Mouse (Mus musculus) left cerebral cortex, postnatal 10 days (tissue): ENCODE data around the gene Tcea3. TPM values are rescaled to one million over a fixed set of nuclear protein-coding genes. Genes with fewer than 3 reads are reported as not detected.

Experiments
- DNase-seq, 2 experiments: peaks; one replicate each; pipeline ENCODE4 v3.0.0; 2021 to 2022; ENCODE audit warnings: low spot score in 2 of 2, mixed read lengths in 1 of 2; ENCODE audit errors: extremely low spot score in 1 of 2
- intact Hi-C: fragments of 180-260 bp; cut with DNase I; formaldehyde crosslinking; loops from one replicate; pipeline ENCODE4 v1.15.1; 2025
- total RNA-seq, 2 experiments: library from RNA; stranded (reverse); gene quantifications; 2 replicates each; pipeline ENCODE4 v1.2.3; 2021

The Tcea3 gene
- total RNA-seq, 2 experiments from 2014 or later = 0.51 to 1.0 TPM

DNA sequence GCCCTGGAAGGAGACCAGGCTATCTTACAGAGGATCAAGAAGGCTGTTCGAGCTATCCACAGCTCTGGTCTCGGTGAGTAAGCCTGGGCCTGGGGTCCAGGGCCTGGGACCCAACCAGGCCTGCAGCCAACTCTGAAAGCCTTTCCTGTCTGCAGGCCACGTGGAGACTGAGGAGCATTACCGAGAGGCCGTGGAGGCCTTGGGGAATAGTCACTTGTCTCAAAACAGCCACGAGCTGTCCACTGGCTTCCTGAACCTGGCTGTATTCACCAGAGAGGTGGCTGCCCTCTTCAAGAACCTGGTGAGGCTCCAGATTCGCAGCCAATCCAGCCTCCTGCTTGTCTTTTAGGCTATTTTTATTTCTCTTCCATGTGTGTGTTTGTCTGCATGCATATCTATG is 20.1 kb upstream of the Tcea3 start:
- no peak for DNase-seq
- intact Hi-C loops = no loop called here

DNA sequence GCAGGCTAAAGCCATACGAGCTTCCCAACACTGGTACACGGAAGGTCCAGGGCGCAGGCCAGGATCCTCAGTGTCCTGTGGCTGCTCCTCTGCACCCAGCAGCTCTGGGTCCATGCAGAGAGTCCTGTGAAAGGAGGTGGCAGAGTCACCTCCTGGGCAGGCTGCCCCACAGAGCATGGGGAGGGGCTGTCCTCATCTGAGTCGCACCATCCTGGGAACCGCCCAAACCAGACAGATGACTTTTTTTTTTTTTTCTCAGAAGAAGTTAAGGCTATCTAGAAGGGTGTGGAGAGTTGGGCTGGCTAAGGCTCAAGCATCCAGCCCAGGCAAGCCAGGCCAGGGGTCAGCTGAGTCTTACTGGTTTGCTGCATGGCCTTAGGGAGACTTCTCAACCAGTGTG is 18.9 kb upstream of the Tcea3 start:
- no peak for DNase-seq
- intact Hi-C loops = no loop called here

DNA sequence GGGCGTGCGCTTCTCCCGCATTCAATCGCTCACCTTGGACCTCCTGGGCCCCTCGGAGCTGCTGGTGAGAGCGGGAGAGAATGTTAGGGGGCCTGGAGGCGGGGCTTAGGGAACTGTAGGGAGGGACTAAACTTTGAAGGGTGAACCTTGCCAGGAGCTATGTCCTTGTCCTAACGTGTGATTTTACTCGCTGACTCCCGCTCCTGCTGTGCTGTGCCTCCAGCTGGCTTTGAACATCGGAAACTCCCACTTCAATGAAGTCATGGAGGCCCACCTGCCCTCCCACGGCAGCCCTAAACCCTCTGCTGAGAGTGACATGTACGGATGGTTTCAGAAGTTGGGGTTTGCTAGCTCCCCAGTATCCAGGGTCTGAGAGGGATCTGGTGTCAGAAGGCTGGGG is 8.9 kb upstream of the Tcea3 start:
- DNase-seq = no peak
- intact Hi-C loops = no loop called here

DNA sequence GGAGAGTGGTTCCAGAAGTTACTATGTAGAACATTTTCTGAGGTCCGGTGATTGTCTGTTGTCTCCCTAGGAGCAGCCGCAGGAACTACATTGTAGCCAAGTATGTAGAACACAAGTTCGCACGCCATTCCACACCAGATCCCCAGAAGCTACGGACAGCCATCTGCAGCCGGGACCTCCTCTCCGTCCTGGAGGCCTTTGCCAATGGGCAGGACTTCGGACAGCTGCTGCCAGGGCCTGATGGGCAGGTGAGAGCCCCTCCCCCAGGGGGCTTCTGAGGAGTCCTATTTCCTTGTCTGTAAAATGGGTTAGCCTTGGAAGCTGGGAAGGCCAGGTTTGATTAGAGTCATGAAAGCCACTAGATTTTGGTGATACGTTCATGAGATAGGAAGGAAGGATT is 8.4 kb upstream of the Tcea3 start:
- intact Hi-C loops = no loop called here
- DNase-seq = no peak

DNA sequence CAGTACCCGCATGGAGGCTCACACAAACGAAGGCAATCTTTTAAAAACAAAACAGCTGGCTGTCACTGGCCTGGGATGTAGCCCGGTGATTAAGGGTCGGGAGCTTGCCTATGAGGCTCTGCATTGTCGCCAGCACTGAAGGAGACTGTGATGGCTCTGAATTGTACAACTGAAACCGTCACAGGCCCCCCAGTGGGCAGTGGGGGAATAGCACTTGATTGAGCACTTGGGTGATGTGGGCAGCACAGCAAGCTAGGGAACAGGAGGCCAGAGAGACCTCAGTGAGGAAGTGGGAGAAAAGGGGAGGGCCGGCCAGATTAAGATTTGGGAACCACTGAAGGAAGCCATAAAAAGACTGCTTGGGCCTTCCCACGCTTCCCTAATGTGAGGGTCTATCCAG is 7.9 kb upstream of the Tcea3 start:
- peak; percentile 78 to 86 for DNase-seq
- intact Hi-C loops = no loop called here

DNA sequence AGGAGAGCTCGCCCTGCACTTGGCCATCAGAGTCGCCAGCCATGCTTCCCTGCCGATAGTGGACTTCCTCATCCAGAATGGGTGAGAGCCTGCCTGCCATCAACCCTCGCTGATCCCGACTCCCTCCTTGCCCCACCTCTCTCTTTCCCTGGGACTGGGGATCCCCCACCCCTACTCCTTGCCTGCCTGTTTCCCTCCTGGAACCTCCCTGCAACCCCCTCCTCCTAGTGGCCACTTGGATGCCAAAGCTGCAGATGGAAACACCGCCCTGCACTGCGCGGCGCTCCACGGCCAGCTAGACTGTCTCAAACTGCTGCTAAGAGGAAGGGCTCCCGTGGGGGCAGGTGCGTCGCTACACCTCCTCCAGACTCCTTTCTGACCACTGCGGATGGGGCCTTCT is 7.4 kb upstream of the Tcea3 start:
- DNase-seq = no peak
- intact Hi-C loops = no loop called here

DNA sequence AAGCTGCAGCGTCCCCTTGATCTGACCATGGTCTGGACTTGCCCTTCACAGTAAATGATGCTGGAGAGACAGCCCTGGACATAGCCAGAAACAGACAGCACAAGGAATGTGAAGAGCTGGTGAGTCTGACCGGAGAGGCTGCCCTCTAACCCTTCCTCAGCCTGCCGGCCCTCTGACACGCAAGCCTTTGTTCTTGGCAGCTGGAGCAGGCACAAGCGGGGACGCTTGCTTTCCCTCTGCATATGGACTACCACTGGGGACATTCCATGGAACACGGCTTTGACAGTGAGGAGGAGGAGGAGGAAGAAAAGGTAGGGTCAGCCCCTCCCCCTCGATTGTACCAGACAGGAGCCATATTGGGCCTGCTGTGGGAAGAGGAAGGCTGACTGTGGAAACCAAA is 6.6 kb upstream of the Tcea3 start:
- DNase-seq = no peak
- intact Hi-C loops = no loop called here

DNA sequence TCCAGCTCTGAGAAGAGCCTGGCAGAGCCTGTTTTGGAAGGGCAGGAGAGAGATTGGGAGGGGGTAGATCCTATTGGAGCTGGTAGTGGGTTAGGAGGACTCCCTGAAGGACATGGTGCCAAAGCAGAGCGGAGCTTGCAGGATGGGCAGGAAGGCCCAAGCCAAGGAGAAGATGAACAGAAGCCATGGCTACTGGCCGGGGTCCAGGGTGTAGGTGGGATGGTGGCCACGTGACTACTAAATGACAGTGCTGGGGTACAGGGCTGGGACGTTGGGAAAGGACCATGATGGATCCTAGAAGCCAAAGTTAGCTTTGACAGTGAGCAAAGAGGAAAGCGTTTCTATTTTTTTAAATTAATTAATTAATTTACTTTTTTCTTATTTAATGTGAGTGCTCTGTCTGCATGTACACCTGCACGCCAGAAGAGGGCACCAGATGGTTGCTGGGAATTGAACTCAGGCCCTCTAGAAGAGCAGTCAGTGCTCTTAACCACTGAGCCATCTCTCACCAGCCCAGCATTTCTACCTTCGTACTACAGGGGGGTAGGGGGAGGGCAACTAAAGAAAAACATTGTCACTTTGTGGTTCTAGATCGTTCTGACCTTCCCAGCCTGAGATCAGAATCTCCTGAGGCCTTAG is 5.3 kb upstream of the Tcea3 start:
- no peak for DNase-seq
- intact Hi-C loops = no loop called here

DNA sequence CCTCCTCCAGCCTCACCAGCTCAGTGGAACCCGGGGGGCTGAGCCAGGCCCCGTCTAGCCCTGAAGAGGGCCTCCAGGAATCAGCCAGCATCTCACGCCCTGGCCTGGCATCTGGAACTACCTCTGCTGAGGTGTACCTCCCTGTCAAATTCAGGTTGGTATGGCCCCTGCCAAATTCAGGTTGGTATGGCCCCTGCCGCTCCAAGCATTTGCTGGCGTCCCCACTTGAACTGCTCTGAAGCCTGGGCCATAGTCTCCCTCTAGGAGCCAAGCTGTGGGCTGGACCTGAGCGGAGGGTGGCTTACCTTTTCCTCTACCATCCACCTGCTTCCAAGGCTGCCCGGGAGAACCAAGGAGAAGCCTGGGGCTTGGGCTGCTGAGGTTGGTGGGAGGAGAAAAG is 4.8 kb upstream of the Tcea3 start:
- no peak for DNase-seq
- intact Hi-C loops = no loop called here

DNA sequence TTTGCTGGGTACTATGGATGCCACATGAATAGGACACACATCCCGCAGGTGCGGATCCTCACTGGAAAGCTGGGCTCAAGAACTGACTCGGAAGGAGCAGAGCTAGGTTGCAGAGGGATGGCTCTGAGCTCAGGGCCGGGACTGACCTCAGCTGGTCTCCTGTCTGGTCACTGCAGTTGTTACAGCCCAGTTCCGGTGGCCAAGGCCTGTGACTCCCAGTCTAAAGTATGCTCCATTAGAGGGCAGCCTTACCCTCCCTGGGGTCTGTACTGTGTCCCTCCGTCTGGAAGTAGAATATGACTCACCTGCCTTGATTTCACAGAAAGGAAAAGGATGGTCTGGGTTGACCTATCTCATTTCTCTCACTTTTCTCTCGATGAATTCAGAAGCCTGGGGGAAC is 3.3 kb upstream of the Tcea3 start:
- no peak for DNase-seq
- intact Hi-C loops = no loop called here

DNA sequence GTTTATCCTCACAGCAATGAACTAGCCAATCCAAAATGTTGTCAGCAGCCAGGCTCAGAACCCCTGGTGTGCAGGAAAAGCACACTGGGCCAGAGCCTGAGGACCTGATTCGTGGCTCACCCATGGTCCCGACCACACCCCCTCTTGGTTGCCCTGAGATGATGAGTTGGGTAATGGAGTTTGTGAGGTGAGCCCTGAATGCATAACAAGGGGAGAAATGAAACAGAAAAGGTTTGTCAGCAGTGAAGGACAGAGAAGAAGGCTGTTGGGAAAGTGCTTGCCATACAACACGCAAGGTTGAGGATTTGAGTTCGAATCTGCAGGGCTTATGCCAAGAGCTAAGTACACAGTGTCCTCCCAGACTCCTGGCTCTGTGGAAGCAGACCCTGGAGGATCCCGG is 1.8 kb upstream of the Tcea3 start:
- intact Hi-C loops = no loop called here
- DNase-seq = no peak

DNA sequence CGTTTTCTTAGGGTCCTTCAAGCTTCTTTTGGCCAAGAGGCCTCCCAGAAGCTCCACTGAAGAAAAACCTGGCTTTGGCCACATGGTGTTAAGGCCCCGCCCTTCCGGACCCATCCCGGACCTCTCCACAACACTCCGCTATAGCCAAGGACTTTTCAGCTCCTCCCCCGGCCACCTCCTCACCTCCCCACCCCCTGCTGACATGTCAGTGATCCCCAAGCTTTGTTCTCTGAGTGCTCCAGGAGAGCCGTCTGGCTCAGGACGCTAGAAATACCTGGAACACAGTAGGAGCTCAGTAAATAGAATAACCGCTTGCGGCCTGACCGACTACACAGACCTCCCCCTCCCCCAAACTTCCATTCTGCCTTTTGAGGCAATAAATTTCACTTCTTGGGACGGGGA is 960 bp upstream of the Tcea3 start:
- no peak for DNase-seq
- intact Hi-C loops = no loop called here

DNA sequence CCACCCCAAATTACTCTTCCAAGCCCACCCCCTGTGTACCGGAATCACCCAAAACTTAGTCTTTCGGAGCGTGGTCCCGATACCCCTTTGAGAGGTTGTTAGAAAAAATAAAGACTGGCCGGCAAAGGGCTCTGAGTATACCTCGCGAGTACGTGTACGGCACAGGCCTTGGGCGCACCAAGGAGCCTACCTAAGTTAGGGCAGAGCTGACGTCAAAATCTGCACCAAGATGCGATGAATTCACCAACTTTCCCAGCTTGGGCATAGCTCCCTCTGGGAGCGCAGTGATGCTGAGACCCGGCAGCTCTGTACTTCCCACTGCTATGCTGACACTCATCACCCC is 172 bp upstream of the Tcea3 start:
- intact Hi-C loops = no loop called here
- no peak for DNase-seq

DNA sequence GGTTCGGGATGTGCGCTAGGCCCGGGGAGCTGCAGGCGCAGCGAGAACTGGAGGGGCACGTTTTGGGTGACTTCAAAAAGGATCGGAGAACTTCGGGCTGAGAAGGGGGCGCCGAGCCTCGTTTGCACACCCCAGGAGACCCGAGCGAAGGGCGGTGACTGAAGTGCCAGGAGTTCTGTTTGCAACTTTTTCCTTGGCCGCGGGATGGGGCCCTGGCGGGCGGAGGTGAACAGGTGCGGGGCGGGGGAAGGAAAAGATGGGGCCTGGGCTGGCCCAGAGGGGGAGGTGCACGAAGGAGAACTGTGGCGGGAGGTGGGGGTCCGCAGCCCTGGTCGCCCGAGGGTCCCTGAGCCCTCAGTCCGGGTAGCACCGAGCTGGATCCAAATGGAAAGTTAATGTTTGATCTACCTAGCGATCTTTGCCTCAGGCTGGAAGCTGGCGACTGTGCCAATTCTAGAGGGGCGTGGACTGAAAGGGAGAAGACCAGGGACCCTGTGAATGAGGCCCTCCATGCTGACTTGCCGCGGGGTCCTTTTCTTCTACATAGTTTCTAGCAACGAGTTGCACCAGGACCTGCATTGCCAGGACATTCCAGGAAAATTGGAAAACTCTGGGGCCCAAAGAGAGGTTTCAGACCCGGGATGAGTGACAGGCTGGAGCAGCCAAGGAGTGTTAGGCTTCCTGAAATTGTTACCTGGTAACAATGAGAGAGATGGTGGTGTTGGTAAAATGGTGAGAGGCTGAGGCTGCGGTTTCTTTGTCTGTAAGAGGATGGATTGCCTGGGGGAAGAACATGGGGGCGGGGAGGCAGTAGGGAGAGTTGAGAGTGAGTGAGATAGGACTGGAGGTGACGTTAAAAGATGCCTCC is 1.2 kb downstream of the Tcea3 start:
- intact Hi-C loops = no loop called here

DNA sequence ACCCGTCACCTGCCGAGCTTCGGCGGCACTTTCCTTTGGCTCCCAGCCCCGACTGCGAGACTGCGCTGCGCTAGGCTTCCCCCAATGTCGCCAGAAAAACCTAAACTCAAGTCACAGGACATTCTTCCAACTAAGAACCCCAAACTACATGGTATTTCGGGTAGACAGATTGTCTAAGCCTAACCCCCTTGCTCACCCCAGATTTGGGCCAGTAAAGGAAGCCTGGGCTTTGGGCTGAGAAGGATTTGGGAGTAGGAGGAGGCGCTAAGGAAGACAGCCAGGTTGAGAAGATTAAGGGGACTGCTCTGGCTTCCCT is 1.8 kb downstream of the Tcea3 start:
- no peak for DNase-seq
- intact Hi-C loops = no loop called here

More for the DNA sequence above, 1.2 kb downstream of the Tcea3 start:
- no peak for DNase-seq

DNA sequence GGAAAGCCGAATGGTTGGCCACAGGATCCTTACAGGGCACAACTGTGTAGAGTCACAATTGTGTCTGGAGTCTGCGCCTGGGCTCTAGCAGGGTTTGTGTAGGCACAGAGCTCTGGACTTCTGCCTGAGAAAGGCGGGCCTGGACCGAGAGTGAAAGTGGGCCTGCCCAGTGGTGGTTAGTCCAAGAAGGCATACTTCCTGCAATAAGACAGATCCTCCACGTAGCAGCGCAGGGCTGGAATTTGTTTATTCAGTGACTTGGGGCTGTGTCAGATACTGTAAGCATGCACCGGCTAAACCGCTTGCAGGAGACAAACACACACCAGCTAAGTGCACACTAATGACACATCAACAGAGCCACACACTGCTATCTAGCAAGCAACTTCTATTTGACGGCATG is 2.3 kb downstream of the Tcea3 start:
- peak in 1 of 2 experiments; percentile 67 for DNase-seq
- intact Hi-C loops = no loop called here

DNA sequence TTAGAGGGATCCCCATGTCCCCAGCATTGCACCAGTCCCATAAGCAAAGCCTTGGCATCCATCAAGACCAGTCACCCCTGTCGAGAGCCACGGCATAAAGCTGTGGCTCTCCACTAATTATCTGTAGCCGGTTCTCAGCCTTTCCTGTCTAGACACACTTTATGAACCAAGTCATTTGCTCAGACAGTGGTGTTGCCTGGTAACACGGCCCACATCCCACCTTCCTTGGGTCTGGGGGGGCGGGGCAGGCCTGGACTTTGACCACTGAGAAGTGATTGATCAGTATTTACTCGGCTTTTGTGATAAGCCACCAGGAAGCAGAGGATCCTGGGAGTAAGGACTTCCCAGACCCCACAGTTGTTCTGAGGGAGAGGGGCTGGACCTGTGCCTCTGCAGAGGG is 8.4 kb downstream of the Tcea3 start:
- DNase-seq = no peak
- intact Hi-C loops = no loop called here

DNA sequence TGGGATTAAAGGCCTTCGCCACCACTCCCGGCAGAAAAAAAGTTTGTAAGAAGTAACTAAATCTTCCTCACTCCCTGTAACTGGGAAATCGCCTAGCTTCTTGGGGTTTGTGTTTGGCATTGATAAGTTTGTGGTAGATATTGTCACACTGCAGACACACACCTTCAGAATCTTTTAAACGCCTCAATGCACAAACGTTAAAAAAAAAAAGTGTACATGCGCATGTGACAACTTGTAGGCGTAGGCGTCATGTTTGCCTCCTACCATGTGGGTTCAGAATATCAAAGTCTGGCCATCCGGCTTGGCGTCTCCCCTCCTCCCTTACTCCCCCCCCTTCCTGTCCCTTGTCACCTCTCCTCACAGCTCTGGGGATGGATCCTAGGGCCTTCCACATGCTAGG is 9.2 kb downstream of the Tcea3 start:
- DNase-seq = no peak
- intact Hi-C loops = no loop called here

DNA sequence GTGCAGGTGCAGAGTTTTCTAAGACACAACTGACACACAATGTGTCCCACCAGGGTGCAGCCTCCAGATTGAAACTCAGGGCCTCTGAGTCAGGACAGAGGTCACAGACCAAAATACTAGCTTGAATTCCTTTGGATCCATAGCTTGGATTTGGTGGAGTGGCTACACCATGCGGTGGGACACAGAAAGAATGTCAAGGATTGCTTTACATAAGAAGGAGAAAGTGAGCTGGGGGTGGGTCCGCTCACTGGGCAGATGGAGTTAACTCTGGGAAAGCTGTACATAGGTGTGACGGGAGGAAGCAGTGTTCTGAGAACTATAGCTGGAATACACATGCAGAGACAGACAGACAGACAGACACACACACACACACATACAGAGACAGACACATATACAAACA is 12.4 kb downstream of the Tcea3 start:
- no peak for DNase-seq
- intact Hi-C loops = loop anchor here (5.0 to 10.0 kb wide), 2 partner anchors 52 to 365 kb away; partner anchors contain the start of genes Hnrnpr and Lactbl1

DNA sequence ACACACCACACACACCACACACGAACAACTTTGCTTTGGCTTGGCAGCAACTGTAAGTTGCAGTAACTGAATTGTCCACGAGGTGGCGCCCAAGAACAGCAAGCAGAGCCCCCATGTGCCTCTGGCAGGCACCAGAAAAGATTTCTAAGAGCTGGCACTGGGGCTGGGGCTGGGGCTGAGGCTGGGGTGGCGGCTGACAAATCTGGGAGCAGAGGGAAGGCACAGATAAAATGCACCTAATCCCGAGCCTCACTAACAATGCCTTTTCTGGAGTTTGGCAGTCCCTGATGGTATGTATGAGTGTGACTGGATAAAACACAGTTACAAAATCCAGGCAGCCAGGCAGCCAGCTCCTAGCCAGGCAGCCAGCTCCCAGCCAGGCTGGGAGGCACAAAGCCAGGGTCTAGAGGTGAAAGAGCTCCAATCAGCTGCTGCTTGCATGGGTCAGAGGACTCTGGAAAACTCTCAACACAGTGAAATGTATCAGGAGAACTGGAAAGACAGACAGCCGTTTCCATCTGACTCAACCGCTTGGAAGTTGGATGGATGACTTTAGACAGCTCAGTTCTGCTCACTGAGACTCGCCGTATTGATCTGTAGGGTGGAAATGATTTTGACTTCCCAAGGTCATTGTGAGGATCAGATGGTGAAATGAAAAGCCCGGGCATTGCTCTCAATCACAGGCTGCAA is 13.1 kb downstream of the Tcea3 start:
- peak; percentile 66 to 86 for DNase-seq
- intact Hi-C loops = loop anchor here (5.0 to 10.0 kb wide), 2 partner anchors 52 to 364 kb away; partner anchors contain the start of genes Hnrnpr and Lactbl1
